In the genomic region with DNA sequence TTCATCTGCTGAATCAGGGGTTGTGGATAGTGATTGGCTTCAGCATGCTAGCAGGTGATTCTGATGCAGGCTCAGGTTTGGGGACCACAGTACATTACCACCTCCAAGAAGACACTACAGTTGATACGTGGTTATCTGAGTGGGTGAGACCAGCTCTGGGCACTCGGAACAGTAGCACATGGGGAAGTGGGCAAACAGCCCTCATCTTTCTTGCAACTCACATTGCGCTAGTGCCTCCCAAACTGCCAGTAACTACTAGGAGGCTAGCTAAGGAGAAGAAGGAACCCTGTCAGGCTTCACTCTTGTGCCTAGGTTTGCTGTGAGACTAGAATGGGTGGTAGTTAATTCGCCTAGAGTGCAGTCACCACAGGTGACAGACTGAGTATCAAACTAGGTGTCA, we compare ENCODE assay signal across 11 mouse cellular contexts.
"Had no signal": no experiment of that assay in that cellular context is flagged by ENCODE, and none has a peak within 500 bp of the region (broad histone marks: within the 10 kb centered on the region; RNA-seq: fewer than 3 reads in every experiment).

No protein-coding gene starts in this region.

- H3K9ac ChIP-seq: liver, embryonic 13.5 days; liver, postnatal 0 days; lung, embryonic 15.5 days; neural tube, embryonic 15.5 days had no signal

- H3K4me2 ChIP-seq: liver, embryonic 13.5 days; lung, embryonic 15.5 days; neural tube, embryonic 15.5 days had no signal

- ATAC-seq: liver, postnatal 0 days; midbrain, embryonic 16.5 days had no signal

- H3K27ac ChIP-seq: liver, embryonic 13.5 days; lung, embryonic 15.5 days; midbrain, embryonic 10.5 days; neural tube, embryonic 15.5 days had no signal

- H3K9me3 ChIP-seq: liver, embryonic 13.5 days; lung, embryonic 15.5 days; midbrain, embryonic 10.5 days; neural tube, embryonic 15.5 days had no signal

- H3K4me3 ChIP-seq: liver, embryonic 13.5 days; lung, embryonic 15.5 days; midbrain, embryonic 10.5 days; neural tube, embryonic 15.5 days had no signal

- H3K27me3 ChIP-seq: liver, embryonic 13.5 days; lung, embryonic 15.5 days; neural tube, embryonic 15.5 days had no signal

- DNase-seq: kidney, adult 11 months; kidney, adult 9 months; liver; liver, embryonic 13.5 days; liver, postnatal 0 days; lung, postnatal 14 days; thymus, postnatal 36 days had no signal

- H3K36me3 ChIP-seq: liver, embryonic 13.5 days; lung, embryonic 15.5 days; midbrain, embryonic 10.5 days; neural tube, embryonic 15.5 days had no signal
